Mouse (Mus musculus) lung, embryonic 15.5 days (tissue): ENCODE measurements around the gene Ttpal. TPM values are rescaled to one million over a fixed set of nuclear protein-coding genes. Genes with fewer than 3 reads are reported as not detected.

Source experiments
- ATAC-seq: fragments of 200-750 bp; cut with Nextera tagmentation; 2 replicates; pipeline ENCODE4 v1.8.0; 2017; ENCODE audit warnings: moderate number of reproducible peaks, borderline replicate concordance; ENCODE audit not compliant: low FRiP score, low TSS enrichment; ENCODE audit errors: extremely low read depth
- H3K27ac ChIP-seq: fragments of 300-500 bp; sonication (generic); 2 replicates; pipeline ENCODE4 v1.5.1; 2015; ENCODE audit warnings: moderate library complexity, mild to moderate bottlenecking, inconsistent platforms
- H3K27me3 ChIP-seq: fragments of 300-500 bp; sonication (generic); 2 replicates; pipeline ENCODE4 v1.6.1; 2015; ENCODE audit warnings: inconsistent platforms
- H3K36me3 ChIP-seq: fragments of 300-500 bp; sonication (generic); 2 replicates; pipeline ENCODE4 v1.6.1; 2015; ENCODE audit warnings: inconsistent platforms
- H3K4me1 ChIP-seq: fragments of 300-500 bp; sonication (generic); 2 replicates; pipeline ENCODE4 v1.6.1; 2015; ENCODE audit warnings: inconsistent platforms
- H3K4me2 ChIP-seq: fragments of 300-500 bp; sonication (generic); 2 replicates; pipeline ENCODE4 v1.6.1; 2015; ENCODE audit warnings: inconsistent platforms, mild to moderate bottlenecking, moderate library complexity
- H3K4me3 ChIP-seq: fragments of 300-500 bp; sonication (generic); 2 replicates; pipeline ENCODE4 v1.5.1; 2015; ENCODE audit warnings: mild to moderate bottlenecking, inconsistent platforms
- H3K9ac ChIP-seq: fragments of 300-500 bp; sonication (generic); 2 replicates; pipeline ENCODE4 v1.6.1; 2015; ENCODE audit warnings: inconsistent platforms
- H3K9me3 ChIP-seq: fragments of 300-500 bp; sonication (generic); 2 replicates; pipeline ENCODE4 v1.6.1; 2016; ENCODE audit warnings: inconsistent platforms
- WGBS: fragments of 180-500 bp; shearing (Covaris S2); methylation state at CpG from one replicate; pipeline ENCODE4 v1.1.7; 2015; 5-methylcytosine and 5-hydroxymethylcytosine counted together
- polyA plus RNA-seq: library from polyadenylated mRNA; unstranded; fragments of >200 nt; fragmentation: Nextera tagmentation; extraction: Ambion mirVana; gene quantifications from 2 replicates; pipeline ENCODE4 v1.2.1, GENCODE M21; 2015

Ttpal gene
- polyA plus RNA-seq, 1 experiment from 2014 or later, result 30.4 TPM

DNA sequence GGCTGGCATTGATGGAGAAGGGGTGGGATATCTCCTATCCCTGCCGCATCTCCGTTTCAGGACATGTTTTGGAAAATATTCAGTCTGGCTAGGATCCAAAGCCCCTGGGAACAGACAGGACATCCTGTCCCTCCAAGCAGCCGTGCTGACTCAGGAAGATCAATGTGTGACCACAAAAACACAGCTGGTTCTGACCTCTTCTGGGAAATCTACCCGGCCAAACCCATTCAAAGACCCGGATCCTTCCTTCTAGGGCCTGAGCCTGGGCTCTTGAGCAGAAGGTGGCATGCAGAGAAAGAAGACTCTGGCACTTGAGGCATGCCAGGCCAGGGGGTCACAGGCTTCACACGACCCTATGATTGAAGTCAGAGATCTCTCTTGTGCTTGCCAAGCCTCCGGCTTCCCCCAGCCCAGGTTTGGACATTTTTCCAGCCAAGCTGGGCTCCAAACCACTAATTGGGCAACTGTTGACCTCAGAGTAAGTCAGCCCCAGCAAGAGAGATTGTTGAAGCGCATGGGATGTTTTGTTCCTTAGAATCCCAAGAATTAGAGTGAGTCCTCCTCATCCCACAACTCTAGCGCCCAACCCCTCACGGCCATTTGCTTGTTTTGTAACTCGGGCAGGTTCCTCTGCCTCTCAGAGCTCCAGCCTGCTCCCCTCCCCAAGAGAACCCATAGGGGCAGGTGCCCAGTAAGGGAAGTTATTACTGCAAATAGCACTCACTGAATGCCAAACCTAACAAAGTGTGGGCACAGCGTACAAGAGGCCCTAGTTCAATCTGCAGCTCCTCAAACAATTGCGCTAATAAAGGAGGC, 5.8 kb upstream of the Ttpal start:
- 41% methylated on average over 13 of the region's 13 CpGs for WGBS
- Histone ChIP-seq H3K27me3 (no peaks in the 10 kb centered on the region), H3K36me3 (no peaks in the 10 kb centered on the region), H3K9me3 (no peaks in the 10 kb centered on the region), H3K9ac (no peak overlapping the region), H3K4me2 (no peak overlapping the region), H3K4me3 (no peak overlapping the region), H3K4me1 (peaks cover 15% of the 10 kb centered on the region), H3K27ac (peak overlapping the region; percentile 78)
- ATAC-seq, result peak; percentile 68; the same call in 1 of the 2 replicates

- Histone ChIP-seq H3K4me2 (no peak overlapping the region), H3K36me3 (no peaks in the 10 kb centered on the region), H3K9ac (no peak overlapping the region), H3K9me3 (no peaks in the 10 kb centered on the region), H3K4me1 (peaks cover 19% of the 10 kb centered on the region), H3K27ac (peak overlapping the region; percentile 78), H3K27me3 (no peaks in the 10 kb centered on the region), H3K4me3 (no peak overlapping the region)
- 37% methylated on average over 3 of the region's 3 CpGs for WGBS
- ATAC-seq, result no peak
These were observed 5.3 kb upstream of the Ttpal start for GRCm38 (mm10) chr2:163596873-163597155.

DNA sequence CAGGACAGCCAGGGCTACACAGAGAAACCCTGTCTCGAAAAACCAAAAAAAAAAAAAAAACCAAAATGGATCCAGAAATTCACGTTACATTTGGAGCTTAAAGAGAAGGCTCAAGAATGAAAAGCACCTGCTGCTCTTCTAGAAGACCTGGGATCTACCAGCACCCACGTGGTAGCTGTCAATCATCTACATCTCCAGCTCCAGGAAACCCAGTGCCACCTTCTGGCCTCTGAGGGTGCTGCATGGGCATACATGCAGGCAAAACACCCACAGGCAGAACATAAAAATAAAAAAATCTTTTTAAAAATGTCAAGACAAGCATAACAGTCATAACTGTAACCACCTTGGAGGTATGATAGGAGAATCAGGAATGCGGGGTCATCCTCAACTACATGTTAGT, 4.5 kb upstream of the Ttpal start:
- 60% methylated on average over 4 of the region's 4 CpGs for WGBS
- Histone ChIP-seq H3K4me1 (peaks cover 19% of the 10 kb centered on the region), H3K27me3 (no peaks in the 10 kb centered on the region), H3K36me3 (no peaks in the 10 kb centered on the region), H3K4me3 (no peak overlapping the region), H3K9me3 (no peaks in the 10 kb centered on the region), H3K4me2 (no peak overlapping the region), H3K27ac (no peak overlapping the region), H3K9ac (no peak overlapping the region)
- ATAC-seq, result no peak

DNA sequence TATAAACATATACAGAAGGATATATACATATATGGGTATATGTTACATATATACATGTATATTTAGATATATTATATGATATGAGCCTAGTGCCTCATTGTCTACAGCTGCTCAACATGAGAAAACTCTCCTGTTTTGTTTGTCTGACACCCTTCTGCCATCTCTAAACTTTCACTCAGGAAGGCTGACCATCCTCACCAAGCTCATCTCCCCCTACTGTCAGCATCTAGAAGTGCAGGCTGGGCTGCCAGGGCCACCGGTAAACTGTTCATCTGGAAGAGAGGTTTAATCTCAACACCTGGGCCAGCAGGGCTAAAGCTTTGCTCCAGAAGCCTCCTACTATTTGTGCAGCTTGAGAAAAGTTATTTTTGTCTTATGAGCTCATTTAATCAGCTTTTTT, 2.9 kb upstream of the Ttpal start:
- Histone ChIP-seq H3K9ac (no peak overlapping the region), H3K9me3 (no peaks in the 10 kb centered on the region), H3K27ac (no peak overlapping the region), H3K4me2 (no peak overlapping the region), H3K4me1 (peaks cover 28% of the 10 kb centered on the region), H3K27me3 (no peaks in the 10 kb centered on the region), H3K4me3 (no peak overlapping the region), H3K36me3 (no peaks in the 10 kb centered on the region)
- 0% methylated on average over 1 of the region's 1 CpGs for WGBS
- ATAC-seq, result no peak

DNA sequence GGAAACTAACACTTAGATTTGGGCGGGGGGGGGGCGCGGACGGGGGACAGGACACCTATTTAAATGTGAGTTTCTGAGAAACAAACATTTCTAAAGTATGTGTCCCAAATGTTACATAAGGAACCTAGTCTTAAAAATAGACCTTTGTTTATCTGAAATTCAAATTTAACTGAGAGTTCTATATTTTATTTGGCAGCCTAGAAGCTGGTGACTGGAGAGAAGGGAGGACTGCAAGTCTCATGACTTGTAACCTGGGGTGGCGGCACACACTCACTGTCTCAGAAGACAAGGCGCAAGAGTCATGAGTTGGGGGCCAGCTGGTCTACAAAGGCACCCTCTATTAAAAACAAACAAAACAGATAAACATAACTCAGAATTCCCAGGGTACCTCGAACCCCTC, 1.0 kb upstream of the Ttpal start:
- Histone ChIP-seq H3K27me3 (no peaks in the 10 kb centered on the region), H3K9me3 (no peaks in the 10 kb centered on the region), H3K36me3 (no peaks in the 10 kb centered on the region), H3K4me3 (no peak overlapping the region), H3K27ac (no peak overlapping the region), H3K9ac (no peak overlapping the region), H3K4me1 (peaks cover 22% of the 10 kb centered on the region), H3K4me2 (no peak overlapping the region)
- no peak for ATAC-seq
- WGBS, result 68% methylated on average over 7 of the region's 7 CpGs

GRCm38 (mm10) chr2:163601712-163602100, 408 bp upstream of the Ttpal start:
- Histone ChIP-seq H3K9ac (peak overlapping the region; percentile 17; the same call in 1 of the 2 replicates), H3K9me3 (no peaks in the 10 kb centered on the region), H3K36me3 (no peaks in the 10 kb centered on the region), H3K27ac (no peak overlapping the region), H3K4me2 (peak overlapping the region; percentile 88), H3K4me3 (peak overlapping the region; percentile 85), H3K4me1 (peaks cover 16% of the 10 kb centered on the region), H3K27me3 (no peaks in the 10 kb centered on the region)
- no peak for ATAC-seq
- WGBS, result 67% methylated on average over 7 of the region's 7 CpGs

DNA sequence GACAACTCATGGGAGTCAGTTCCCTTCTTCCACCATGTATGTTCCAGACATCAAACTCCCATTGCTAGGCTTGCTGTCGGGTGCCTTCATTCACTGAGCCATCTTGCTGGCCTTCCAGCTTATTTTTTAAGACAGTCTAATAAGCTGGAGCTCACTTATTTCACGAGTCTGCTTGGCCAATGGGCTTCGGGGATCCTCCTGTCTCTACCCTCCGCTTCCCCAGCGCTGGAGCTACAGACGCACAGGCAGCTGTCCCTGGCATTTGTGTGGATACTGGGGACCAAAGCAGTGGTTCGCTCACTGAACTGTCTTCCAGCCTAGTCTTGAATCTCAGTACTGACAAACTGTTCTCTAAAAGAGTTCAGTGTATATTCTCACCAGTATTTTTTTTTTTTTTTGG, 4.0 kb downstream of the Ttpal start:
- 83% methylated on average over 7 of the region's 7 CpGs for WGBS
- H3K4me1 ChIP-seq, result peaks cover 13% of the 10 kb centered on the region
- no peak for ATAC-seq

DNA sequence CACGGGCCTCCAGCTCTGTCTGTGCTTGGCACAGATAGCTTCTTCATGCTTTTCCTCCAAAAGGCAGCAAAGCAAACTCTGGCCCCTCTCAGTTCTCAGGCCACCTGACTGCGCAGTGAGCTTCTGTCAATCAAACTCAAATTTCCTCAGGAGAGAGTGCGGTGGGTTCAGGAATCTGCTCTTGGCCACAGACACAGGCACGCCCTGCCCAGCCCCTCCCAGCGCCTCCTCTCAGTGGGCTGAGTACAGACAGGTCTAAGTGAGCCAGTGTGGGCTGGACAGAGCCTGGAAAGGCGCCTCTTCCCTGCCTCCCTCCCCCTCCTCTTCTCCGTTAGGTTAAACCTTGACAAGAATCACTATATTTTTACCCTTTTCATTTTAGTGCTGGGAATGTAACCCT, 5.9 kb downstream of the Ttpal start:
- H3K9ac ChIP-seq, result no peak overlapping the region
- no peak overlapping the region for H3K27ac ChIP-seq
- WGBS, result 73% methylated on average over 7 of the region's 7 CpGs
- no peak overlapping the region for H3K4me3 ChIP-seq
- H3K4me1 ChIP-seq, result peaks cover 5% of the 10 kb centered on the region
- peaks cover 34% of the 10 kb centered on the region for H3K36me3 ChIP-seq
- no peak overlapping the region for H3K4me2 ChIP-seq
- ATAC-seq, result no peak
- no peaks in the 10 kb centered on the region for H3K27me3 ChIP-seq
- no peaks in the 10 kb centered on the region for H3K9me3 ChIP-seq

More for the DNA sequence above, 4.0 kb downstream of the Ttpal start:
- peaks cover 23% of the 10 kb centered on the region for H3K36me3 ChIP-seq
- no peaks in the 10 kb centered on the region for H3K27me3 ChIP-seq
- H3K4me2 ChIP-seq, result no peak overlapping the region
- no peaks in the 10 kb centered on the region for H3K9me3 ChIP-seq
- H3K9ac ChIP-seq, result no peak overlapping the region
- no peak overlapping the region for H3K27ac ChIP-seq
- H3K4me3 ChIP-seq, result no peak overlapping the region

GRCm38 (mm10) chr2:163609281-163609975, 7.3 kb downstream of the Ttpal start:
- 80% methylated on average over 12 of the region's 12 CpGs for WGBS
- no peak for ATAC-seq
- Histone ChIP-seq H3K9ac (no peak overlapping the region), H3K9me3 (no peaks in the 10 kb centered on the region), H3K27me3 (no peaks in the 10 kb centered on the region), H3K4me1 (no peaks in the 10 kb centered on the region), H3K36me3 (peaks cover 46% of the 10 kb centered on the region), H3K27ac (no peak overlapping the region), H3K4me3 (no peak overlapping the region), H3K4me2 (no peak overlapping the region)

DNA sequence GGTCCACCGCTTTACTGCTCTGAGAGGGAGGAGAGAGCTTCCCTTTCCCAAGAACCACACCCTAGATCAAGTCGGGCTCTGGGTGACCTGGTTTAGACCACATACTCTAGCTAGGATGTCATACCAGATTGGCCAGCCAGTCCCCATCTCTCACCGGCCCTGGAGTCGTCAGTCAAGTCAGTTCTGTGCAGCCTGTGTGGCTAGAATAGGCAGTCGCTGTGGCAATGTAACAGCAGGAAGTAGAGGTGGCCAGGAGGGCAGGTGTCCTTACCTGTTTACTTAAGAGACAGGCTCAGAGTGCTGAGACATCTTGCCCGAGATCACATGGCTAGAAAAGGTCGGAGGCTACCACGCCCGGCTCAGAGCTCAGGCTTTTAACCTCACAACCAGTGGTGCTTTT, 9.1 kb downstream of the Ttpal start:
- Histone ChIP-seq H3K4me2 (no peak overlapping the region), H3K27ac (no peak overlapping the region), H3K9ac (no peak overlapping the region), H3K36me3 (peaks cover 63% of the 10 kb centered on the region), H3K27me3 (no peaks in the 10 kb centered on the region), H3K4me3 (no peak overlapping the region), H3K9me3 (no peaks in the 10 kb centered on the region), H3K4me1 (no peaks in the 10 kb centered on the region)
- WGBS, result 65% methylated on average over 9 of the region's 9 CpGs
- ATAC-seq, result no peak

GRCm38 (mm10) chr2:163613206-163613605, 11.1 kb downstream of the Ttpal start:
- peaks cover 55% of the 10 kb centered on the region for H3K36me3 ChIP-seq
- WGBS, result 93% methylated on average over 5 of the region's 5 CpGs

GRCm38 (mm10) chr2:163613990-163614389, 11.9 kb downstream of the Ttpal start:
- no peaks in the 10 kb centered on the region for H3K9me3 ChIP-seq
- no peak overlapping the region for H3K9ac ChIP-seq

More at GRCm38 (mm10) chr2:163613206-163613605, 11.1 kb downstream of the Ttpal start:
- H3K4me3 ChIP-seq, result no peak overlapping the region
- H3K27me3 ChIP-seq, result no peaks in the 10 kb centered on the region
- H3K4me1 ChIP-seq, result no peaks in the 10 kb centered on the region
- no peaks in the 10 kb centered on the region for H3K9me3 ChIP-seq
- no peak overlapping the region for H3K27ac ChIP-seq
- no peak overlapping the region for H3K9ac ChIP-seq
- H3K4me2 ChIP-seq, result no peak overlapping the region
- ATAC-seq, result no peak

More at GRCm38 (mm10) chr2:163613990-163614389, 11.9 kb downstream of the Ttpal start:
- H3K27me3 ChIP-seq, result no peaks in the 10 kb centered on the region
- H3K4me1 ChIP-seq, result no peaks in the 10 kb centered on the region
- H3K27ac ChIP-seq, result no peak overlapping the region
- H3K36me3 ChIP-seq, result peaks cover 60% of the 10 kb centered on the region
- no peak overlapping the region for H3K4me3 ChIP-seq
- no peak for ATAC-seq
- WGBS, result 91% methylated on average over 4 of the region's 4 CpGs
- H3K4me2 ChIP-seq, result no peak overlapping the region
